Mouse (Mus musculus) liver, postnatal 0 days (tissue): ENCODE measurements around the gene Hmgxb4. TPM values are rescaled to one million over a fixed set of nuclear protein-coding genes. Genes with fewer than 3 reads are reported as not detected.

ENCODE experiments used
- ATAC-seq: fragments of 200-750 bp; cut with Nextera tagmentation; 2 replicates; pipeline ENCODE4 v1.8.0; 2017; ENCODE audit warnings: mild to moderate bottlenecking, moderate library complexity
- DNase-seq: peaks from one replicate; pipeline ENCODE4 v3.0.0-alpha.2; 2016
- H3K27ac ChIP-seq: fragments of 300-500 bp; sonication (generic); 2 replicates; pipeline ENCODE4 v1.5.1; 2014; ENCODE audit warnings: antibody characterized with exemption, moderate library complexity, mild to moderate bottlenecking, low read depth
- H3K27me3 ChIP-seq: fragments of 300-500 bp; sonication (generic); 2 replicates; pipeline ENCODE4 v1.6.1; 2014; ENCODE audit warnings: low read length, control low read depth, mixed read lengths; ENCODE audit not compliant: insufficient read depth
- H3K36me3 ChIP-seq: fragments of 300-500 bp; sonication (generic); replicated peaks from 2 replicates; pipeline ENCODE4 v1.6.1; 2014; ENCODE audit warnings: mild to moderate bottlenecking, control low read depth, low read length, moderate library complexity, mixed read lengths; ENCODE audit not compliant: insufficient read depth
- H3K4me1 ChIP-seq: fragments of 300-500 bp; sonication (generic); 2 replicates; pipeline ENCODE4 v1.6.1; 2014; ENCODE audit warnings: antibody characterized with exemption, mild to moderate bottlenecking, control low read depth; ENCODE audit not compliant: insufficient read depth
- H3K4me2 ChIP-seq: fragments of 300-500 bp; sonication (generic); 2 replicates; pipeline ENCODE4 v1.6.1; 2014; ENCODE audit warnings: low read depth, mild to moderate bottlenecking, low read length, moderate library complexity, mixed read lengths
- H3K4me3 ChIP-seq: fragments of 300-500 bp; sonication (generic); 2 replicates; pipeline ENCODE4 v1.5.1; 2014; ENCODE audit warnings: low read depth, low read length
- H3K9ac ChIP-seq: fragments of 300-500 bp; sonication (generic); replicated peaks from 2 replicates; pipeline ENCODE4 v1.6.1; 2014; ENCODE audit warnings: mild to moderate bottlenecking, moderate library complexity
- H3K9me3 ChIP-seq: fragments of 300-500 bp; sonication (generic); 2 replicates; pipeline ENCODE4 v1.6.1; 2016; ENCODE audit warnings: mild to moderate bottlenecking, control low read depth, low read length, mixed read lengths
- CTCF ChIP-seq: sonication (generic); IDR thresholded peaks from 2 replicates; pipeline ENCODE4 v1.5.1; 2016; ENCODE audit warnings: antibody characterized with exemption, low read depth
- EP300 ChIP-seq: IDR thresholded peaks from 2 replicates; pipeline ENCODE4 v1.6.1; 2016; ENCODE audit warnings: antibody characterized with exemption, low read depth, mild to moderate bottlenecking
- WGBS: fragments of 180-500 bp; shearing (Covaris S2); extraction: QIAGEN DNeasy Blood & Tissue Kit; methylation state at CpG from one replicate; pipeline ENCODE4 v1.1.7; 2014; ENCODE audit not compliant: insufficient replicate concordance; 5-methylcytosine and 5-hydroxymethylcytosine counted together
- polyA plus RNA-seq: library from polyadenylated mRNA; unstranded; fragments of >200 nt; fragmentation: Nextera tagmentation; extraction: Ambion mirVana; gene quantifications from 2 replicates; pipeline ENCODE4 v1.2.1, GENCODE M21; 2015

Gene Hmgxb4
- polyA plus RNA-seq, 1 experiment from 2014 or later: 6.6 TPM

- no peaks in the 10 kb centered on the region for H3K9me3 ChIP-seq
- TF ChIP-seq EP300 (no peak), CTCF (no peak)
- ATAC-seq (no peak), DNase-seq (no peak)
- no peak overlapping the region for H3K27ac ChIP-seq
- H3K36me3 ChIP-seq: no peaks in the 10 kb centered on the region
- H3K4me3 ChIP-seq: no peak overlapping the region
- H3K4me2 ChIP-seq: no peak overlapping the region
- 66% methylated on average over 8 of the region's 8 CpGs for WGBS
- H3K27me3 ChIP-seq: no peaks in the 10 kb centered on the region
- no peaks in the 10 kb centered on the region for H3K4me1 ChIP-seq
- no peak overlapping the region for H3K9ac ChIP-seq
Observed at GRCm38 (mm10) chr8:74973121-74973869, 19.9 kb upstream of the Hmgxb4 start.

GRCm38 (mm10) chr8:74973904-74974303, 19.3 kb upstream of the Hmgxb4 start:
- Histone ChIP-seq H3K9ac (no peak overlapping the region), H3K4me1 (no peaks in the 10 kb centered on the region), H3K36me3 (no peaks in the 10 kb centered on the region), H3K4me2 (no peak overlapping the region), H3K9me3 (no peaks in the 10 kb centered on the region), H3K4me3 (no peak overlapping the region), H3K27me3 (no peaks in the 10 kb centered on the region), H3K27ac (no peak overlapping the region)
- DNase-seq (no peak), ATAC-seq (no peak)
- no peak for TF ChIP-seq EP300
- no peak for TF ChIP-seq CTCF
- WGBS: 76% methylated on average over 2 of the region's 2 CpGs

GRCm38 (mm10) chr8:74977427-74977826, 15.7 kb upstream of the Hmgxb4 start:
- Histone ChIP-seq H3K9ac (no peak overlapping the region), H3K4me2 (no peak overlapping the region), H3K27ac (no peak overlapping the region), H3K4me1 (no peaks in the 10 kb centered on the region), H3K36me3 (no peaks in the 10 kb centered on the region), H3K9me3 (no peaks in the 10 kb centered on the region), H3K4me3 (no peak overlapping the region), H3K27me3 (no peaks in the 10 kb centered on the region)
- WGBS: 26% methylated on average over 1 of the region's 1 CpGs
- ATAC-seq (no peak), DNase-seq (no peak)
- TF ChIP-seq EP300 (no peak), CTCF (peak; percentile 52)

- Histone ChIP-seq H3K9me3 (no peaks in the 10 kb centered on the region), H3K27ac (no peak overlapping the region), H3K4me2 (no peak overlapping the region), H3K4me3 (no peak overlapping the region), H3K27me3 (no peaks in the 10 kb centered on the region), H3K36me3 (no peaks in the 10 kb centered on the region), H3K9ac (no peak overlapping the region), H3K4me1 (no peaks in the 10 kb centered on the region)
- no peak for TF ChIP-seq EP300
- no peak for TF ChIP-seq CTCF
- ATAC-seq (no peak), DNase-seq (no peak)
- WGBS: 33% methylated on average over 9 of the region's 9 CpGs
Observed at GRCm38 (mm10) chr8:74980060-74980710, 13.0 kb upstream of the Hmgxb4 start.

GRCm38 (mm10) chr8:74980711-74981062, 12.5 kb upstream of the Hmgxb4 start:
- H3K27me3 ChIP-seq: no peaks in the 10 kb centered on the region
- no peak overlapping the region for H3K27ac ChIP-seq
- no peaks in the 10 kb centered on the region for H3K9me3 ChIP-seq
- H3K4me2 ChIP-seq: no peak overlapping the region
- TF ChIP-seq CTCF: peak; percentile 84
- no peak for TF ChIP-seq EP300
- WGBS: 2% methylated on average over 5 of the region's 5 CpGs
- peak; percentile 67 for DNase-seq
- ATAC-seq: no peak
- H3K4me3 ChIP-seq: no peak overlapping the region
- no peaks in the 10 kb centered on the region for H3K36me3 ChIP-seq
- no peak overlapping the region for H3K9ac ChIP-seq
- no peaks in the 10 kb centered on the region for H3K4me1 ChIP-seq

- Histone ChIP-seq H3K4me3 (no peak overlapping the region), H3K9me3 (no peaks in the 10 kb centered on the region), H3K4me2 (no peak overlapping the region), H3K9ac (no peak overlapping the region), H3K4me1 (no peaks in the 10 kb centered on the region), H3K27ac (no peak overlapping the region), H3K36me3 (no peaks in the 10 kb centered on the region), H3K27me3 (no peaks in the 10 kb centered on the region)
- DNase-seq (no peak), ATAC-seq (no peak)
- TF ChIP-seq CTCF (no peak), EP300 (no peak)
- 78% methylated on average over 6 of the region's 6 CpGs for WGBS
Observed at GRCm38 (mm10) chr8:74981809-74982208, 11.3 kb upstream of the Hmgxb4 start.
